Mouse (Mus musculus) ES-CJ7 (cell line): Measurements from ENCODE around the gene Arid2.
A peak's percentile ranks its signal among the peaks of the same experiment; 100 is the strongest.
"Not testable (repeated sequence)": the region's sequence is repeated elsewhere in the genome, so short reads cannot be mapped to it uniquely, and the experiment has no call there.

Experiments
- DNase-seq: peaks from one replicate; pipeline ENCODE4 v3.0.0; 2011; ENCODE audit warnings: low read depth, low spot score

Arid2 gene

GRCm38 (mm10) chr15:96286015-96286934, 1.0 kb upstream of the Arid2 start:
- DNase-seq, result peak; percentile 87

DNA sequence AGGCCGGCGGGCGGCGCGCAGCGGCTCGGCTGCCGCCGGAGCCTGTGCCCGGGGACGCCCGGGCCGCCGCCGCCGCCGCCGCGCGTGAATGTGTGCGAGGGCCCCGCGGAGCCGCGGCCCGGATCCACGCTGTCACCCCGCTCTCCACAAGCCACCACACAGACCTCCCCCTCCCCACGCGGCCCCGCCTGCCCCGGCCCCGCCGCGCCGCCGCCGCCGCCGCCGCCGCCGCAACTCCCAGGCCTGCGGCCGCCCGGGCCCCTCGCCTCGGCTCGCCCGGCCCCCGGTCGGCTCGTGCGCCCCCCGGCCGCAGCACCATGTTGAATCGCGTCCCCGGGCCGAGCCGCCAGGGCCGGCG, 404 bp upstream of the Arid2 start:
- DNase-seq, result no peak

DNA sequence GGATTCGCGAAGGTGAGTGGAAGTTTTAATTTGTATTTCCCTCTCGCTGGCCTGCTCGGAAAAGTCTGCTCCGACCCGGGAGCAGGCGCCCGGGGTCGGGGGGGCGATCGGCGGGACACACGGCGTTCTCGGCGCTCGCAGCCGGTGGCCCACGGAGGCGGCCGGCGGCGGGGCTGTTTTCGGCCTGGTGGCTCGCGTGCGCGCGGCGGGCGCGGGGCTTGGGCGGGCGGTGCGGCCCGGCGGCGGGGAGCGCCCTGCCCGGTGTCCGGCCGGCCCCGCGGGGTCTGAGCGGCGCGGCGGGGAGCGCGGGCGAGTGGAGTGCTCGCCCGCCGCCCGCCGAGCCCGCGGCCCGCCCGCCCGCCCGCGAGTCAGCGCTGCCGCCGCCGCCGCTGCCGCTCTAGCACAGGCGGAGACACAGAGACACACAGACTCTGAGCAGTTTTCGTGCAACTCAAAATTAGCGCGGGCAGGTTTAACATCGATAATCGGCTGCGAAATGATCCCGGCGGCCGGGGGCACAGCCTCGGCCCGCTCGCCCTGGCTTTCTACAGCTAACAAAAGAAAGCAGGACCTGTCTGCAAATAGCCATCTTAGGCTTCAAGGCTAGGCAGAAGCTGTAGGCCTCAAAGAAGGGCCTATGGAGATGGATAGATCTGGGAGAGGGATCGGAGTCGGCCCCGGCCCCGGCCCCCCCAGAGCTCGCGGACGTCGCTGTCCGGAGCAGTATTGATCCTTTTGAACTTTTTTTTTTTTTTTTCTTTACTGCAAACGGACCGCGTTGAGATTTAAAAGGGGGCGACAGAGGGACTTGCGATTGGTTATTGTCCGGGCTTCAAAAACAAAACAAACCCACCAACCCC, 888 bp downstream of the Arid2 start:
- DNase-seq, result peak; percentile 45

DNA sequence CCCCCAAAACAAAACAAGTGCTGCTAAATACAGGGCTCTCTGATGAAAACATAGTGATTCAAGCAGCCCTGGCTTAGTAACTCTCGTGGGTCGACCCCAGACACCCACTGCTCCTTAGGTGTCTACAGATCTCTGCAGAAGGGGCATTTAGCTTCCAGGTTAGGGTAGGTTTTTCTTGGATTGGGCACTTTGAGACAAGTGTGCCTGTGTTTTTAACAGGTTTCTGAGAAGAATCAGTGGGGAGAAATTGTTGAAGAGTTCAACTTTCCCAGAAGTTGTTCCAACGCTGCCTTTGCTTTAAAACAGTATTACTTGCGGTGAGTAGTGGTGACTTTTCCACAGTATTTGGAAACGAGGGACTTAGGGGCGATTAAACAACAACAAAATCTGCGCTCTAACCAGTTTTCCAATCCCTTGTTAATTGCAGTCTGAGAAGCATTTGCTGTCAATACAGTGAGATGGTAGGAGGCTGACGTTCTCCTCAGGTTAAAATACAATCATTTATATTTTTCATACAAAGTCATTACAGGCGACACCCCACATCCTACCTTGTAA, 1.6 kb downstream of the Arid2 start:
- DNase-seq, result no peak

DNA sequence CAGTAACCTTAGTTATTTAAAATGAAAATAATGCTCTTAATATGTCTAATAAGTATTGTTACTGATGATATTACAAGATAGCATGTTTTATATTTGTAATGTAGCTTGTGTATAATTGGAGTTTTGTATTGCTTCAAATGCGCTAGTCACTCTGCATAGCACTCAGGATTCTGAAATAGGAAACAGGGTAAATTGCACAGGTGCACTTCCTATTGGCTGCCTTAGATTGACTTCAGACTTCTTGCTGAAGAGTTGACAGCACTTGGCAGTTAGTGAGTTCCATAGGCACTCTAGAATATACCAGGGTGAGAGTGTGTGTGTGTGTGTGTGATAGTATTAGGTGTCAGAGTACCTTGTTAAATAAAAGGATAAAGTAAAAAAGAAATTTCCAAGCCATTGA, 2.7 kb downstream of the Arid2 start:
- DNase-seq, result no peak

GRCm38 (mm10) chr15:96293444-96293843, 6.1 kb downstream of the Arid2 start:
- DNase-seq, result no peak

GRCm38 (mm10) chr15:96297078-96297590, 9.8 kb downstream of the Arid2 start:
- DNase-seq, result no peak

DNA sequence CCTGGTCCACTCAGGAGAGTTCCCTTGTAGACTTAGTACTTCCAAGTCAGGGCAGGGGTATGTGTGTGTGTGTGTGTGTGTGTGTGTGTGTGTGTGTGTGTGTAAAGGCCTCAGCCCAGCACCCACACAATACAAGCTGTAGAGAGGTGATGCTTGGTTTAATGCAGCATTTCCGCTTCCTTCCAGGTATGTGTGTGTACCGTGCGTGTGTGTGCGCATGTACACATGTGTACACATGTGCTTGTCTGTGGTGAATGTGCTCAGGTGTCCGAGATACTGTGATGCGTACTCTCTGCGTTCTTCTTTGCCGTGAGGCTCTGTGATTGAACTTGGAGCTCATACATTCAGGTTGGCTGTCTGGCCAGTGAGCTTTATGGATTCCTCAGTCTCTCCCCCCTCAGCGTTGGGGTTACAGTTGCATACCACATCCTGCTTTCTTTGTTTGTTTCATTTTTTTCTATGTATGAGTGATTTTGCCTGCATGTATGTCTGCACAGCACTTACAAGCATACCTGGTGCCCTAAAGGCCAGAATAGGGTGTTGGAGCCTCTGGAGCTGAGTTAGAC, 10.4 kb downstream of the Arid2 start:
- DNase-seq, result no peak

DNA sequence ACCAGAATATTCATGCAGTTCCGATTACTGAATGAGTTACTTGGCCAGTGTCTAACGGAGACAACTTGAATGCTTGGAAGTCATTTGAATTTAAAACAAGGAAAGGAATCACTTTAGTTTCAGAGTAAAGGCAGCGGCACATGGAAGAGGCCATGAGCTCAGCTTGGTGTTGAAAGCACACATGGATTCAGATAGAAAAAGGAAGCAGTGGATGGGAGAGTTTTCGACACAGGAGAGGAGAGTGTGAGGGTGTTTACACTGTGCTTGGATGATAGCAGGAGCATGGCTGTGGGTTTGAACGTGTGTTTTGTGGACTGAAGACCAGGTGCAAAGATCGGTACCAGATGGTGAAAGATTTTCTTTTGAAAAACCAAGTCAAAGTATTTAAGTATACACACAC, 22.0 kb downstream of the Arid2 start:
- DNase-seq, result no peak

- no peak for DNase-seq
Measured at GRCm38 (mm10) chr15:96312902-96313301, 25.6 kb downstream of the Arid2 start.

- no peak for DNase-seq
Measured at GRCm38 (mm10) chr15:96315664-96316063, 28.3 kb downstream of the Arid2 start.

DNA sequence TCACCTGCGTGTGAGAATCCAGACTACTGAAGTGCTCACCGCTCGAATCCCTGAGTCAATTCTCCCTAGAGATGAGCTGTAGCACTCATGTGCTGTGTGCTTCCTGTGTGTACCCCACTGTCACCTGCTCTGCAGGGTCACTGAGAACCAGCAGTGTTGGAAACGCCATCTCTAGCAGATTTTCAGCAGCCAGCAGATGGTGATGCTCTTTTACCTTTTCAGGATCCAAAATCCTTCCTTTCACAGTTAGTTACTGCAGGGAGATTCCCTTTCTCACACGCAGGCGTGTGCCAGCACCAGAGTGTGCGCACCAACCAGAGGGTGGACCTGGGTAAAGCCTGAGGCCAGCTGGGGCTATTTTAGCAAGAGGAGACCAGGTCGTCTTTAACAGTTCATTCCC, 32.0 kb downstream of the Arid2 start:
- DNase-seq, result no peak

- no peak for DNase-seq
Measured at GRCm38 (mm10) chr15:96325726-96326328, 38.5 kb downstream of the Arid2 start.

DNA sequence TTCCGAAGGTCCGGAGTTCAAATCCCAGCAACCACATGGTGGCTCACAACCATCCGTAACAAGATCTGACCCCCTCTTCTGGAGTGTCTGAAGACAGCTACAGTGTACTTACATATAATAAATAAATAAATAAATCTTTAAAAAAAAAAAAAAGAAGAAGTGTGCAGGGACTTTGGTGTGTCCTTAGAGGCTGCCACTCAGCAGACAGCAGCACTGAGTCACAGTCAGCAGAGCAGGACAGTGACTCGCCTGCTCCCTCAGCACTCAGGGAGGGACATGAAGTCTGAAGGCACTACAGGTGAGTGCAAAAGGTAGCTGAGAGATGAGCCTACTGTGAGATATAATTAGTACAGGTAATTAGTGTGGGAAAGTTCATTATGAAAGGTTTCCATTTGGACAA, 41.4 kb downstream of the Arid2 start:
- not testable (repeated sequence) for DNase-seq

- no peak for DNase-seq
Measured at GRCm38 (mm10) chr15:96330536-96330935, 43.2 kb downstream of the Arid2 start.

- no peak for DNase-seq
Measured at GRCm38 (mm10) chr15:96332468-96333213, 45.3 kb downstream of the Arid2 start.

DNA sequence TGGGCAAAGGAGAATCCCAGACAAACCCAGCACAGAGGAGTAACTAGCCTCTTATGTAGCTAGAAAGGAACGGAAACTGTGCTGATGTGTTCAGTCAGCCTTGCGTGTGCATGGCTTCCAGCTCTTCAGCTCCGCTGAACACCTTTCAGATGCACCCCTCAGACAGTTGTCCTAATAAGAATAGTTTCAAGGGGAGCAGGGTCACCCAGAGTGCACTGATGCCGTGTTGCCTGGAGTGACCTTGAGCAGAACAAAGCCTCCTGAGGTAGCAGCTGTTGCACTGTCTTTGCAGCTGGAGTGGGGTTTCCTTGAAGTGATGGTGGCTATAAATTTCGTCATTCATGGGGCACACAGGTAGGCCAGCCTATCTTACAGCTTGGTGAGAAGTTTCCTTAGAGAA, 46.0 kb downstream of the Arid2 start:
- peak; percentile 87 for DNase-seq

DNA sequence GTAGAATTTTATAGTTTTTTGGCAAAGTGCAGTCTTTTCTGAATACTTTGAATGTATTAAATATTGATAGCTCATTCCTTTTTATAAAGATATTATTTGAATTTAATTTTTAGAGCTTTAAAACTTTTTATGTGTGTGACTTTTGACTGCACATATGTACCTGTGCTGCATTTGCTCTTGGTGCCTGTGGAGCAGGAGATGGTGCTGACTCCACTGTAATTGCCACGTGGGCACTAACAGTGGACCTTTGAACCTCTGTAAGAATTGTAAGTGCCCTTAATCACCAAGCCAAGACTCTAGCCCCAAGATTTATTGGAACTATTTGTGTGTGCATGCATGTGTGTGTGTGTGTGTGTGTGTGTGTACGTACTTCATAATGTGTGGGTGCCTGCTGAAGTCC, 53.6 kb downstream of the Arid2 start:
- no peak for DNase-seq

- peak; percentile 59 for DNase-seq
Measured at GRCm38 (mm10) chr15:96342097-96342496, 54.8 kb downstream of the Arid2 start.

- no peak for DNase-seq
Measured at GRCm38 (mm10) chr15:96342871-96343270, 55.6 kb downstream of the Arid2 start.
